Mouse (Mus musculus): ENCODE data around the gene Hoxd9.
A peak's percentile ranks its signal among the peaks of the same experiment; 100 is the strongest.

Hoxd9 gene

DNA sequence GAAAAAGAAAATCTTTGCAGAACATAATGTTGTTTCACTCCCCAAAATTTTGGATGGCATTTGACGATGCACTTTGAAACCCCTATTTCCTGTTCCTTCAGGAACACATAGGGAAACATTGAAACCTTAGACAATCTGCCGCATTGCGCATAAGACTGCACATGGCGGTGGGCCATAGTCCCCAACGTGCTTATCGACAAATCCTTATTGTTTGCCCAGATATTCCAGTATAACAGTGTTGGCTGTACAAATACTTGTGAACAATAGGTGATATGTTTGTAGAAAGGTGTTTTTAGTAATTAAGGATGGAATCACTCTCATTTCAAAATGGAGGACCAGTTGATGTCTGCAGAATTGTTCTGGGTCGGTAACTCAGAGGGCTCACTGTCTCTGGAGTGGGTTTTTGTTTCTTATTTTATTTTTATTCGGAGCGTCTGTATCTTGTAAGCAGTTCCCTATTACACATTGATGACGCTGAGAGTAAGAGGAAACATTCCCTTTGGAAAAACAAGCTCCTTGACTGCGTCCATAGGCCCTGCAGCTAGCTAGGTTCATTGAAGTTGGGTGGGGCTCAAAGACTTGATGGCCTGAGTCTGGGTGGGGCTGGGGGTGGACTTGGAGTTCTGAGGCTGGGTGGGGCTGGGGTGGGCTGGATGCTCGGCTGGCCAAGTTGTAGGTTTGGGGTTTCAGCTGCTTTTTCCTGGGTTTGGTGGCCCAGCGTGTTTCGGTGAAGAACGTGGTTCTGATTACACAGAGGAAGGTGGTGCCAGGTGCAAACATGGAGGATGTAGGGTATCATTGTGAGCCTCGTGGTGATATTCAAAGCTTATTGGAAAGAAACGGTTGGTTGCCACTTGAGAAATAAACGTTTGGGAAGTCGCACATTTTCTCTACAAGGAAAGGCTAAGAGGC is 16.0 kb downstream of the Hoxd9 start:
- DNase-seq (ENCODE audit: low spot score): no peak

DNA sequence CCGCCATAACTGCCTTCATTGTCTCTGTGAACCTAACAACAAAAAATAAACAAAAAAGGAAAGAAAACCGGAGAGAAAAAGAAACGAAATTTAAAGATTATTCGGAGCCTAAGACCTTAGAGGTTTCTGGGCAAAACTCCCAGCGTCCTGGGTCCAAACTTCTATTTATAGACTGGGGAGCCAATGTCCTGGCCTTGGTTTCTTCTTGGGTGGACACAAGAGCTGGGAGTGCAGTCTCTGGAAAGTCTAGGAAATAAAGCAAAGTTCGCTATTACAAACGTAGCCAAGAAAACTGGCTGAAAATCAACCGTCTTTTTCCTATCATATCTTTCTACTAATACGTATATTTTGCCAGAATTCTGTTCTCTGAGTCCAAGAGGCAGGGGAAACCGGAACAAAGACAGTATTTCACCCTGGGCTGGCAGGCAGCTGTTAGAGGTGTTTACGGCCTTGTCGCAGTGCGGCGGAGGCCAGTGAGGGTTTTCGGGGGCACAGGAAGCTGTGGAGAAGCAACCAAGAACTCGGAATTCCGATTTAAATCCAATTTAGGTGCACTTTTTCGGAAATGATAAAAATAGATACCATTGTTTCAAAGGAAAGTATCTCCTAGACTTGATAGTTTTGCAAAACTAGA is 16.7 kb downstream of the Hoxd9 start:
- DNase-seq (ENCODE audit: low spot score): no peak

DNA sequence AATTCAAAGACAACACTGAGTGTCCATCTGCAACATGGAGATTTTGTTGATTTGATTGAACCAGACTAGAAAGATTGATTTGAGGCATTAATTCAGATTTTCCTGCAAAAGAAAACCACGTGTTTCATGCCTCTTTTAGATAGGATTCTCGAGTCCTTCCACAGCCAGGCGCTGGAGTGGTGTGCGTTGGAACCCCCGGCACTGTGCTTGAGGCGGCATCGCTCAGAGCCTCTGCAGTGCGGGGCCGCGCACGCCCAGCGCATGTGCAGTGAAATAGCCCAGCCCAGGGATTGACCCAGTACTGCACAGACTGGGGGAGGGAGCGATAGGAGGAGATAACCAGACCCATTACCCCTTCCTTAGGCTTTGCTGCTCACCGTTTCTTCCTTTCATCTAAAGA is 17.4 kb downstream of the Hoxd9 start:
- DNase-seq (ENCODE audit: low spot score): no peak

DNA sequence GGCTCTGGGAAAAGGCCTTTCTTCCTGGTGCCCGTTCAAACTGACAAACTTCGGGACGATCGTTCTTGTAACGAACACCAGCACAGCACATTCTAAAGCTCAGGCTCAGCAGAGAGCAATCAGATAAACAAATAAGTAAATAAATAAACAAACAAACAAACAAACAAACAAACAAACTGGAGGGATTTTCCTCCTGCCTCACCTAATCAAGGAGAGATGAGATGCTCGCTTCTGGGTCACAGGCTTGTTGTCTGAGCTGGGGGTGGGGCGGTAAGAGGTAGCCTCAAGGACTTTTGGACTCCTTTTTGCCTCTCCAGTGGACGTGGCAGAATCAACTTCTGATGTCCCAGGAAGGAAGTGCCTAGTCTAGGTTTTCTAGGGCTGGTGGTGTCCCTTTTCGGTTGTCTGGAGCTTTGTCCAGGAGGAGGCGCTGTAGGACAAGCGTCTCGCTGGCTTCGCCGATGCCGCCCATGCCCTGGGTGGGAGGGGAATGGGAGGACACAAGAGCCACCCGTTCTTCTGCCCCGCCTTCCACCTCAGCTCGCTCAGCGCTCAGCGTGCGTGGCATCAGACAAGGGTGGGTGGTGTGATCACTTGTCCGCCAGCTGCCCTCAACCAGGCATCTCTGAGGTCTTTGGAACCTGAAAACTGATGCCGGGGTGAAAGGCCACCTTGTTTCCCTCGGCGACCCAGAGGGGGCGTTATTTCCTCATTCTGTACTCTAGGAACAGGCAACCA is 18.1 kb downstream of the Hoxd9 start:
- DNase-seq (ENCODE audit: low spot score): peak; percentile 58

DNA sequence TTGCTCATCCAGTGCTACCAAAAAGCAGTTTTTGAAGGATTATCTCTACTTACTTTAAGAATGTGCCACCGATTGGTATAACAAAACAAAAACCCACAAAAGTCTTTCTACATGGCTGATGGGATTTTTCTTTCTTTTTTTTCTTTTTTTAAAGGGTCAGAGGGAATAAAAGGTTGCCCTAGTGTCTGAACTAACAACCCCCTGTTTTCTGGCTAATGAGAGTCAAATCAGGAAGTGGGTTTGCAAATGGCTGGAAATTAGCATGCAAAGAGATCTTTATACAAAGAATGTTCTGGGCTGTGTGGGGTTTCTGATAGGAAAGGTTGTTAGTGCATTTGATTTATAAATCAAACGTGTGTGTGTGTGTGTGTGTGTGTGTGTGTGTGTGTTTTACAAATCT is 22.9 kb downstream of the Hoxd9 start:
- no peak for DNase-seq (ENCODE audit: low spot score)

DNA sequence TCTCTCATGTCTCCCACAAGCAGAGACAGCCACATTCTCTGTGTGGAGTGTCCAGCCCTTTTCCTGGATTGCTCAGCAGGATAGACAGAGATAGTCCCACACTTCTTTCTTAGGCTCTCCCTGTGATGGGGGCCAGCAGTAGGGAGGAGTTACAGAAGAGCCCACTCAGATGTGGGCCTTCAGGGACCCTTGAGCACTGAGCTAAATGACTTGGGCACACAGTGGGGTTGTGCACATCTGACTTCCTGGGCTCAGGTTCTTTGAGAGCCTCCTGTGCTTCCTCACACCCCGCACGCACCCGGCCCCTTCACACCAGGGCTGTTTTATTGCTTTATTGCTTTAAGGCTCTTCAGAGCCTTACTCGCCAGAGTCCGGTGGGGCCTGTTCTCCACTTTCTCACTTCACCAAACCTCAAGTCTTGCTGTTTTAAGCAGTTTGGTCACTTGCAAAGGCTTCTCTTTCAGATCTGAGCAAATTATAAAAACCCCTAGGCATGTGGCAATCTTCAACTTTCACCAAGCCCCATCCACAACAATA is 23.5 kb downstream of the Hoxd9 start:
- no peak for DNase-seq (ENCODE audit: low spot score)

DNA sequence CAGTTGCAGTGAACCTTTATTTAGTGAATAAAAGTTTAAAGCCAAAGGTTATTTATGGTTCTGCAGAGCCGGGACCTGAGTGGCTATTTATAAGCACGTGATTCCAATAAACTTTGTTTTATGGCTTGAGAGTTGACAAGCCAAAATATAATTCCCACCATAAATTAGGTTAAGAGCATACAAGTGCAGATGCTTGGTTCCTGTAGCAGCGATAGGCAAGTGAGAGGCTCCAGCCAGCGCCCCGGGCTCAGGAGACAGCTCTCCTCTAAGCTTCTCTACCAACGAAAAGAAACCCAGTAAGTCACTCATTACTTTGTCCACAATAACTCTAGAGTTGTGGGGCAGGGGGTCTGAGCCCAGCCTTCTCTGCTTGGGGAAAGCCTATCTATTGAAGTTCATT is 24.4 kb downstream of the Hoxd9 start:
- DNase-seq (ENCODE audit: low spot score): no peak

DNA sequence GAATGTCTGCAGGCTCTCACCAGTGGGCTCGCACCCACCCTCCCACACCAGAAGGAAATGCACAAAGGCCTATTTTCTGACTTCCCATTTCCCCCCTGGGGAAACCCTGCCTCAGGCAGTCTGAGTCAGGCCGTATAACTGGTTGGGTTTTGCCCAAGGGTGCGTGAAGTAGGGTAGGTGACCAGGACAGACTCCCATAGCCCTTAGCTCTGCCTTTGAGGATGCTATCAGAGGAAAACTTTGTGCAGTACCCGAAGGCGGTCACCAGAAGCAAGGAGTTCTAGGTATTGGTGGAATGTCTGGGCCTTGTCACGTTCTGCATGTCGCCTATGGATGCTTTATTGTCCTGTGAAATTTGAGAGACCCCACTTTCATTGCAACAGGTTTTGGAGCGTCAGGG is 25.4 kb downstream of the Hoxd9 start:
- no peak for DNase-seq (ENCODE audit: low spot score)

DNA sequence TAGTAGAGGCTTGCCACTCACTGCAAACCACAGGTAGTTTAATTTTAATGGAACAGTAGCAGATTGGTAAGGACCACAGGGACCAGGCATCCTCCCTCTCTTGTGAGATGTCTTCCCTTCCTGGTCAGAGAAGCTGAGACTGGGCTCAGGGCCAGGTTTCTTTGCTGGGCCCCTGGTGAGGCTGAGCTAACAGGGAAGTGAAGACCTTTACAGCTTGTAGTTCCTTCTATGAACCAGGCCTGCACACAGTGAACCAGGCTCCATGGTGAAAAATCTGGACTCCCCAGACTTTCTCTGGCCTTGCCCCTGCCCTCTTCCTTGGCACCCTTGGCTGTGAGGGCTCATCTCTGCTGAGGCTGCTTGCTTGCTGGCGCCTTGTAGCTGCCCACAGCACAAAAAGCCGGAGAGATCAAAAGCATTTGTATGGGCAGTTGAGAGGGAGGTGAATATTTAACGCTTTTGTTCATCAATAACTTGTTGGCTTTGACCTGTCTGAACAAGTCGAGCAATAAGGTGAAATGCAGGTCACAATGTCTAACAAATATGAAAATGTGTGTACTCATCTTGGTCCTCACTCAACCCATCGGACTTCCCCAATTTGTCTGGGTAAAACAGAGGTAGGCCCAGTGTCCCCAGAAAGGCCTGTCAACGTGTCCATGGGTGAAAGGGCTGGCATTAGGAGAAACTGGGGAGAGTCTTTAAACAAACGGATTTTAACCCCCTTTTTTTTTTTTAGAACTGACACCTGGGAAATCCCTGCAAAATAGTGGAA is 26.9 kb downstream of the Hoxd9 start:
- DNase-seq (ENCODE audit: low spot score): no peak

DNA sequence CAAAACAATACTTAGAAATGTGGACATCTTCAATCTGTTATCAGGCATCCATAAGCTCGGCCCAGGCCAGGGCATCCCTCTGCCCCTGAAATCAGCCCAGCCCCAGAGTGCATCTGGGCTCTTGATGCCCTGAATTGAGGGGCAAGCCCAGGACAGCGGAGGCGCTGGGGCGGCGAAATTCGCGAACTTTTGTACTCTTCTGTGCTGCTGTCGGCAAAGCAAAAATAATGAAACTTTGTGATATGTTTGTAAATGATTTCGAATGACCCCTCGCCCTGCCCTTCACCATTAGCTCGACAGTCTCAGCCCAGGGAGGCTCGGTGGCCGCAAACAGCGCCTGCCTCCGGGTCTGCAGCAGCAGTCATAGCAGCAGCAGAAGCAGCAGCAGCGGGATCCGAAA is 27.6 kb downstream of the Hoxd9 start:
- DNase-seq (ENCODE audit: low spot score): no peak

DNA sequence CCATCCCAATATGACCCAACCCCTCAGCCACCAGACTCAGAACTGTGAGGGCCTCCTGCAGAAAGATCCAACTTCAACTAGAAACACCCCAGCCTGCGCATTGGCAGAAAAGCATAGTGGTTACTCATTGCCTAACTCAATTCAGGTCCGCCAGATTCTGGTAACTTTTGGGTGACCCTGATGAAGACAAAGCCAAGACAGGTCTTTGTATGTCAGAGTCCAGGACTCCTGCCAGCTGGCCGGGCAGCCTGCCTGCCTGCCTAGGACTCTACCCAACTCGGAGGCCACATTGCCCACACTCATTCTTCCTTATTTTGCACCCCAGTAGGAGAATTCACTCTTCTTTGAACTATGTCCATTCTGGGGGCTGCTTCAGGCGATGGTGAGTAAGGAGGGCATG is 29.0 kb downstream of the Hoxd9 start, which contains the start of gene Gm28230:
TSS of gene Gm28230 (plus strand) at position 178 of the 400 bp plus-strand sequence.
- DNase-seq (ENCODE audit: low spot score): no peak

DNA sequence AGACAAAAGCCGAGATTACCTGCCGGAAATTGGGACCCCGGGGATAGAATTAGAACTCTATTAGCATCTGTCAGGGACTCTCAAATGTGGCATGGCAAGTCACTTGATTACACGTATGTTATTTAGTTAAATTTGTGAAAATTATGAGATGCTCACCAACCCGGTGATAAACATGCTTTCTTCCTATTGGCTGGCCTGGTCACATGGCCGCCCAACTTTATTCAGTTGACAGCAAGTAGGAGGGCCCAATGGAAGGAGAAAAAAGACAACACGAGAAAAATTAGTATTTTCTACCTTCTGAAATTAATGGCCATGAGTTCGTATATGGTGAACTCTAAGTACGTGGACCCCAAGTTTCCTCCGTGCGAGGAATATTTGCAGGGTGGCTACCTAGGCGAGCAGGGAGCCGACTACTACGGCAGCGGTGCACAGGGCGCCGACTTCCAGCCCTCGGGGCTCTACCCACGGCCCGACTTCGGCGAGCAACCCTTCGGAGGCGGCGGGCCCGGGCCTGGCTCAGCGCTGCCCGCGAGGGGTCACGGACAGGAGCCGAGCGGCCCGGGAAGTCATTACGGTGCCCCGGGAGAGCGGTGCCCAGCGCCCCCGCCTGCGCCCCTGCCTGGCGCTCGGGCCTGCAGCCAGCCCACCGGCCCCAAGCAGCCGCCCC is 29.6 kb downstream of the Hoxd9 start:
- no peak for DNase-seq (ENCODE audit: low spot score)

DNA sequence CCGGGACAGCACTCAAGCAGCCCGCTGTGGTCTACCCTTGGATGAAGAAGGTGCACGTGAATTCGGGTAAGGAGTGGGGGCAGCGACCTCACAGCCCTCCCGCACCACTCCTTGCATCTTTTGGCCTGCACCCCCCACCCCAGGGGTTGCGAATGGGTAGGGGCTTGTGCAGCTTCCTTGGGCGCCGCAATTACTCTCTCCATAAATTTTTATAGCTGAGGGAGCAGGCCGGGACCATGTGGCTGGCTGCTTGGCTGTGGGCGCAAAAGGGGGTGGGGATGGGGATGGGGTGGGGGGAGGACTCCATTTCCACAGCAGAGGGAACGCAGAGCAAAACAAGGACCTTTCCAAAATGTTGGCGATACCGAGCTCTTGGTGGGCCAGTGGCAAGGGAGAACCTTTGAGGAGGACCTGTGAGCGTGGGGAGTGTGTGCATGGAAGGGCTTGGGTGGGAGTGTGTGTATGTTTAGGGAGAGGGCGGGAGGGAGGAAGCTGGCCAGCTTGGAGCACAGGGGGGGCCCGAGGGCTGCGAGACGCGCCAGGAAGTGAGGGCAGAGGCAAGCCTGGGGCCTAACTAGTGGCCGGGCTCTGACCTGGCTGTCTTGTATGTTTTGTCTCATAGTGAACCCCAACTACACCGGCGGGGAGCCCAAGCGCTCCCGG is 30.2 kb downstream of the Hoxd9 start:
- DNase-seq (ENCODE audit: low spot score): no peak

DNA sequence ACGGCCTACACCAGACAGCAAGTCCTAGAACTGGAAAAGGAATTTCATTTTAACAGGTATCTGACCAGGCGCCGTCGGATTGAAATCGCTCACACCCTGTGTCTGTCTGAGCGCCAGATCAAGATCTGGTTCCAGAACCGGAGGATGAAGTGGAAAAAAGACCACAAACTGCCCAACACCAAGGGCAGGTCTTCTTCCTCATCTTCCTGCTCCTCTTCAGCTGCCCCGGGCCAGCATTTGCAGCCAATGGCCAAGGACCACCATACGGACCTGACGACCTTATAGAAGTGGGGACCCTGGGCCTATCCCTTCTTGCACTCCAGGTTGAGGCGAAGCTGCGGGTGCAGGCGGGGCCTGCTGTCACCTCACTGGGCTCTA is 30.8 kb downstream of the Hoxd9 start:
- DNase-seq (ENCODE audit: low spot score): no peak

DNA sequence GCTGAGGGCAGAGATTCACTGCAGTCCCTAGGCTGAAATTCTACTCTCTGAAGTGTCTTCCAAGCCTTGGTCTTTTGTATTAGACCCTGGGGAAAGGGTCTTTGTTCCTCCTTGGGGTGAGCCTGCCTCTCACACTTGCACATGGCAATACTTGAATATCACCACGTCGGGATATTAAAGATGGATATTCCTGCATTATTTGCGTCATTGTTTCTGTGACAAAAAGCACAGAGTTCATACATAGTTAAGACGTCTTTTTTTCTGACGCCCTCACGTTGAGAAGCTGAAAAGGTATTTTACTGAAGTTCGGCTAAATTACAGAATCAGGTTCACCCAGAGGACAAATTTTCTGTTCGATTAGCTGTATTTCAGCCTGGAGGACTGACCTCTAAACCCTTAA is 32.8 kb downstream of the Hoxd9 start:
- DNase-seq (ENCODE audit: low spot score): no peak

DNA sequence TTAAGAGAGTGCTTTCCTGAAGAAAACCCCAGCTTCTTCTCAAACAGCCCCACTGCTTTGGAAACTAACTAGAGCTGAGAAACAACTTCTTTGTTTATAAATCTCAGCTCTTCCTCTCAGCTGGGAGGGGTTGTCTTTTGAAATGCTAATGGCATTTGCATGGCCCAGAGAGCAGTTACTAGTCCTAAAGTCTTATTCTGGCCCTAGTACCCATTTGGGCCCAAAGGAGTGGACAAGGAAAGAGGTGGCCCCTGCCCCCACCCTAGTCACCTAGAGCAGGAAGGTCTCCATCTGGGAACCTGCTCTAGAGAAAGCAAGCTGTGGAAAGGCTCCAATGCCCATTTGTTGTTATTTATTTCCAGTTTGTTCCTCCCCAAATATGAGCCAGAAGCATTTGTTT is 33.5 kb downstream of the Hoxd9 start:
- DNase-seq (ENCODE audit: low spot score): no peak

DNA sequence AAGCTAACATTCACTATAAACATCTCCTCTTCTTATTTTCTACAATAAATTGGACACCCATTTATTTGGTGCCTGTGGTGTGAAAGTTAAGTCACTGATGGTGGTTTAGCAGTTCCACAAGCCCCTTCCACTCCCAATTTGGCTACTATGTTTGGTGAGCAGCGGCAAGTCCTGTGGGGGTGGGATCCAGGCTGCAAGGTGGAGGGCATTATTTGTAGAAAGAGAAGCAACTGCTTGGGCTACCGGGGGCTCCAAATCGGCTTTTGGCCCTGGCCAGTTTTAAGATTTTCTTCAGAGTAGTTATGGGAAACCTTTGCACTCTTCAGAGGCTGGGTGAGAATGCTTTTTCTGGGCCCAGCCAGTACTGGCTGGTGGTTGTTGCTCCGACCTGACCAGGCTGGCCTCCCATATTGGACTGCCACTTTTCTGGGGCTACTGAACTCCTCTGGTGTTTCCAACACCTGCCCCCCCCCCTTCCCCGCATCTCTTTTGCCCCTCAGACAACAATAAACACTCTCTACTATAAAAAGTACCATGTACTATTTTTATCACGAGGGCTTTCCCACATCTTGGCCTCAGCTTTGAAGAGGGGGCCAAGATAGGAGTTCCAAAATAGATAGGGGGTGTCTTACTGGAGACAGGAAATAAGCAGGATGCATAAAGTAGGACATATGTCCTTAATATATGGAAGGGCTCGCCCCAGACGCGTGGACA is 34.4 kb downstream of the Hoxd9 start:
- DNase-seq (ENCODE audit: low spot score): no peak

DNA sequence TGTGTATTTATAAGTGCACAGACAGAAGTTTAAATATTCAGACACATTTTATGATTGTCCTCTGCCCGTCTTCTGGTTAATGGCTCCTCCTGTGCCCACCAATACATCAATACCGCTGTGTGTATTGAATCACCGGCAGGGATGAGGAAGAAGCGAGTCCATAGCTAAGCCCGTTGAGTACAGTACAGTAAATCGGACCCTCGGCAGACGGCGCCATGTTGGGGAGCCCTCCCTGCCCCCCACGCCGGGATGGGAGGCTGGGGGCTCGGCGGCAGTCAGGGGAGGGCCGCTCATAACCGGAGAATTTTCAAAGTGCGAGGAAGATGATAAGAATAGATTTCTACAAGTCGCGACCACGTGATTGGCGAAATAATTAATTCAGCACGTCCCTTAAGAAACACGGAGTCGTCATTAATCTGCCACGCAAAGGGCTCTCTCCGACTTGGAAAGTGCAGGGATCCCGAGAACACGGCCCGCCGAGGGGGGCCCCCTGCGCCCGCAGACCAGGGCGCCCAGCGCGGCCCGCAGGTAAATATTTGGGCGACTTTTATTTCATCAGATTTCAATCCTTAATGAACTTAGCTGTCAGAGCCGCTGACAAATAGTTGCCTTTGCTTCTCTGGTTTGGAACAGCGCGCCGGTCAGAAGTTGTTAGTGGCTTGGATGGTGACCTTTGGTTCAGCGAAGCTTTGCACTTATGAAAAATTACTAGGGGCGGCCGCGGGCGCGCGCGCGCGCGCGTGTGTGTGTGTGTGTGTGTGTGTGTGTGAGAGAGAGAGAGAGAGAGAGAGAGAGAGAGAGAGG is 35.2 kb downstream of the Hoxd9 start:
- DNase-seq (ENCODE audit: low spot score): no peak

DNA sequence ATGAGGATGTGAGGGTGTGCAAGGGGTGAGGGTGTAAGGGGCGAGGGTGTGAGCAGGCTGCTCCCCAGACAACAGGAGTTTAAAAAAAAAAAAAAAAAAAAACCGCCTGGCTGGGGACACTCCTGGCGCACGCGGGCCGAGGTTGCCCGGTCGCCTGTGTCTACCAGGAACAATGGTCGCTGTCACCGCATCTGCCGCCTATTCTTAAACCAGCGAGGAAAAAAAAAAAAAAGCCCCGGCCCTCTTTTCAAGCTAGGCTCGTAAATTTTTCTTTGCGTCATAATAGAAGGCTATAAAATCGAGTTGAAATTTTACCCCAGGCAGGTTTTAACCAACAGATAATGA is 35.8 kb downstream of the Hoxd9 start:
- DNase-seq (ENCODE audit: low spot score): no peak

All from c-Kit-positive CD71-positive TER-119-positive erythroid progenitor cells, embryonic 14.5 days (primary cell).